Mouse (Mus musculus): ENCODE data around the gene Ttc39d. TPM values are rescaled to one million over a fixed set of nuclear protein-coding genes. Genes with fewer than 3 reads are reported as not detected.

Gene Ttc39d
- total RNA-seq, 2 experiments from 2014 or later, result not detected

DNA sequence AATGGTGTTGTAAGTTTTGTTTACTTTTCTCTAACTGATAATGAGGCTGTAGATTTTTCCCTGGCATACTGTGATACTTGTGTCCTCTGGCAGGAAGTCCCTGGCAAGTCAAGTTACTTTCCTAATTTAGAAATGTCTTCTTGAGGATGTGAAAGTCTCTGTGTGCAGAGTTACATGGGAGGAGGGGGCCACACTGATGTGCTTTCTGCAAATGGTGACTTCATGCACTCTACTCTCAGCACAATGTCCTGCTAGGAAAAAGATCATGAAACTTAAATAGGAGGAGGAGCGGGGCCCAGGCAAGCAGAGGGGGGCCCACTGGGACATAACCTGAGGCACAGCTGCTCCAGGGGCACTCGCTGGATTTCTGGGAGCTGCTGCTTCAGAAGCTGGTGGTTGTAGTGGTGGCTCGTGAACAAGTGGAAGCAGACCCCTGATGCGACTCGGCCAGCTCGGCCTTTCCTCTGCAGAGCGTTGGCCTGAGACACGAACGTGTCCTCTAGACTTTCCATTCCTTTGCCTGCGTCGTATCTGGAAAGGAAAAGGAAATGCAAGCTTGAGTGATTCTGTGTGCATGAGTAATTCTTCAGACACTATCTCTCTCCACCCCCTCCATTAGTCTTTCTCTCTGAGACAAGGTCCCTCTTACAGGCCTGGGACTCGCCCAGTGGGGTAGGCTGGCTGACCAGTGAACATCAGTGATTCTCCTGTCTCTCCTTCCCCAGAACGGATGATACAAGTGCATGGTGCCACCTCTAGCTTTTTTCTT lies 45.7 kb downstream of the Ttc39d start:
- ATAC-seq (replicated peaks; ENCODE audit: low FRiP score, poor library complexity, severe bottlenecking), result no peak

- ATAC-seq (replicated peaks; ENCODE audit: low FRiP score, poor library complexity, severe bottlenecking), result no peak
Observed at GRCm38 (mm10) chr17:80254421-80254820, 47.2 kb downstream of the Ttc39d start.

- no peak for ATAC-seq (replicated peaks; ENCODE audit: low FRiP score, poor library complexity, severe bottlenecking)
Observed at GRCm38 (mm10) chr17:80255208-80255607, 47.9 kb downstream of the Ttc39d start.

DNA sequence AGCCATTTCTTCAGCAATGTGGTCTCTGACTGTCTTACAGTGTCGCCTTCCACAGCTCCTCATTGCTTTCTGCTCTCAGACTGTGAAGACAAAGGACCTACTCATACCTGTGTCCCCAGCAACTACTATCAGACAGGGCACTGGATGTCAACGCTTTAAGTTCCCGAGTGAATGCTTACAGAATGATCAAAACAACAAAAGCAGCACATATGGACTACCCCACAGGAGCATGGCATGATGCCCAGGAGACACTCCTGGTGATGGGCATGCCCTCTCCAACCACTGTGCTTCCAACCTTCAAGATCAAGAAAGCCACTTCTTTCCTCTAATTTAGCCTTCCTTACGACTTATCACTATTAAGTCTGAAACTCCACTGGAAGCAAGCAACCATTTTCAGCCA lies 59.8 kb downstream of the Ttc39d start:
- no peak for ATAC-seq (replicated peaks; ENCODE audit: low FRiP score, poor library complexity, severe bottlenecking)

Other genes starting within 250 kb of the Ttc39d start
- gene Hnrnpll, start 145.1 kb upstream of the Ttc39d start, total RNA-seq (2015; ENCODE audit: low replicate concordance), result 53.0 and 60.4 TPM in 2 replicates
- gene Hnrnpll, start 145.1 kb upstream of the Ttc39d start, total RNA-seq (2017; ENCODE audit: low replicate concordance), result 37.4 and 64.8 TPM in 2 replicates
- 3.6 TPM in 1 of 2 replicates, not detected in the other for gene Galm, start 80.0 kb upstream of the Ttc39d start, total RNA-seq (2015; ENCODE audit: low replicate concordance)
- gene Galm, start 80.0 kb upstream of the Ttc39d start, total RNA-seq (2017; ENCODE audit: low replicate concordance), result 0.53 and 1.2 TPM in 2 replicates
- 167 and 184 TPM in 2 replicates for gene Srsf7, start 153 bp upstream of the Ttc39d start, total RNA-seq (2015; ENCODE audit: low replicate concordance)
- gene Srsf7, start 153 bp upstream of the Ttc39d start, total RNA-seq (2017; ENCODE audit: low replicate concordance), result 125 and 132 TPM in 2 replicates
- 5.9 and 14.1 TPM in 2 replicates for gene Gemin6, start 17.0 kb downstream of the Ttc39d start, total RNA-seq (2015; ENCODE audit: low replicate concordance)
- 11.8 and 14.0 TPM in 2 replicates for gene Gemin6, start 17.0 kb downstream of the Ttc39d start, total RNA-seq (2017; ENCODE audit: low replicate concordance)
- 3.8 and 13.3 TPM in 2 replicates for gene Morn2, start 82.7 kb downstream of the Ttc39d start, total RNA-seq (2015; ENCODE audit: low replicate concordance)
- gene Morn2, start 82.7 kb downstream of the Ttc39d start, total RNA-seq (2017; ENCODE audit: low replicate concordance), result 5.1 and 8.5 TPM in 2 replicates
- gene Dhx57, start 83.0 kb downstream of the Ttc39d start, total RNA-seq (2015; ENCODE audit: low replicate concordance), result 2.5 and 4.0 TPM in 2 replicates
- 1.9 and 2.7 TPM in 2 replicates for gene Dhx57, start 83.0 kb downstream of the Ttc39d start, total RNA-seq (2017; ENCODE audit: low replicate concordance)
- gene Arhgef33, start 99.9 kb downstream of the Ttc39d start, total RNA-seq (2015; ENCODE audit: low replicate concordance), result not detected in 2 replicates
- gene Arhgef33, start 99.9 kb downstream of the Ttc39d start, total RNA-seq (2017; ENCODE audit: low replicate concordance), result not detected in 2 replicates
- gene Gm10190, start 166.1 kb downstream of the Ttc39d start, total RNA-seq (2015; ENCODE audit: low replicate concordance), result not detected in 2 replicates
- not detected in 2 replicates for gene Gm10190, start 166.1 kb downstream of the Ttc39d start, total RNA-seq (2017; ENCODE audit: low replicate concordance)

All from erythroid progenitor cell, adult 5-6 weeks (primary cell).